Mouse (Mus musculus) cerebellum, adult 8-10 months (tissue): ENCODE results near the gene Phldb1.
A peak's percentile ranks its signal among the peaks of the same experiment; 100 is the strongest.

Experiments
- DNase-seq: peaks from one replicate; pipeline ENCODE4 v3.0.0; 2022

Gene Phldb1

GRCm38 (mm10) chr9:44726431-44727146, 8.4 kb downstream of the Phldb1 start:
- no peak for DNase-seq

GRCm38 (mm10) chr9:44724665-44725064, 10.3 kb downstream of the Phldb1 start:
- DNase-seq = no peak

GRCm38 (mm10) chr9:44724223-44724622, 10.8 kb downstream of the Phldb1 start:
- no peak for DNase-seq

- DNase-seq = no peak
These were observed 11.4 kb downstream of the Phldb1 start for GRCm38 (mm10) chr9:44723521-44724041.

GRCm38 (mm10) chr9:44723008-44723407, 12.0 kb downstream of the Phldb1 start:
- no peak for DNase-seq

DNA sequence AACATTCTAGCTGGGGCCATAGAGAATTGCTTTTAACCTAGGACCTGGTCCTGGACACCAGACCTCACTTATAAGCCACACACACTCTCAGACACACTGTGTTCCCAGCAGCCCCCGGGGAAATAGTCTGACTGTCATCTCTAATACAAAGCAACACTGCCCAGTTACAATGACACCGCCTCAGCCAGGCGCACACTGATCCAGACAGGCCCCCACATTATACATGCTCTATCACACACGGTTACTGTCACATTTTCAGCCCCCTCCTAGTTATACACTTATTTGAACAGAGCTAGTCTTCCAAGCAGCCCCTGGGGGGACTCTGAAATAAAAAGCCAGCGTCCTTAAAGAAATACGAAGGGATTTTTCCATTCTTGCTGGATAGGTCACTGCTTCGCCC, 12.4 kb downstream of the Phldb1 start:
- no peak for DNase-seq

DNA sequence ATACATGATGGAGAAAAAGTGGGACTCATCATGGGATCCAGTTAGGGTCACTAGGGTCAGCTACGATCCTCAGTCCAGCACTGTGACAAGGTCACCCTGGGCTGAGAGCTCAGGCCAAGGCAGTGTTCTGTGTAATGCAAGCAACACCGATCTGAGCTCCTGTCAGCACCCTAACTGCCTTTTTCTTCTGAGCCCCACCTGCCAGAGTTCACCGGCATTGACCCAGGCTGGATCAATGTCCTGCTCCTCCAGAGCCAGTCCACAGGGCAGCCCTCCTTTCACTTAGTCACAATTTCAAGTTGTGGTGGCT, 13.2 kb downstream of the Phldb1 start:
- DNase-seq = no peak

GRCm38 (mm10) chr9:44721154-44721876, 13.7 kb downstream of the Phldb1 start:
- DNase-seq = peak; percentile 93

DNA sequence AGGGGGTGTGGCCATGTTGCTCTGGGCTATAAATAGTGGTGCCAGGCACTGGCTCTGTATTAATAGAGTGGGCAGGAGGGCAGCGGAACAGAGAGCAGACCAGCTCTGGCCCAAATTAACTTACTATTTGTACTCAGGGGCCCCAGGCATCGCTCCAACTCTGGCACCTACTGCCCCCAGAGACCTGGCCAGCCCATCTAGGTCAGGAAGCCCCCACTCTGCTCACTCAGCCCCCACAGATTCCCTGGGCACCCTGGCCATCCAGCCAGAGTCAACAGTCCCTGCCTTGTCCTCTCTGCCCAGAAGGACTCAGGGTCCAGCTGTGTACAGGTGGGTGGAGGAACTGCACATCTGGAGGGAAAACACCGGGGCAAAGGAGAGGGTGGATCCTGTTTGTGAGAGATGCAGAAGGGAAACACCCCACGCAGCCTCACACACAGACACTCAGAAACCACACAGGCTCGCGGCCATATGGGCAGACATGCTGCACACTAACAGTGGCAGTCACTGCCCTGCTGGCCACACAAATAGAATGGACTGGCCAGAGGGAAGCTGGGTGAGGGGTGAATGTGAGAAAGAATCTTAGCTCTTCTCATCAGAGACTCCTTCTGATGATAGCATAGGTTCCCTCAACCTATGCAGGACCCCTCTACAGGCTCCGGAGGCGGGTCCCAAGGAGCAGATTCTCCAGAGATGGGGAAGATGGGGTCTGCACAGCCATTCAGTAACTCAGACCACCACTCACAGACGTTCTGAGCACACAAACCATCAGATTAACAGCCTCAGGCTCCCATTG, 14.4 kb downstream of the Phldb1 start:
- DNase-seq = peak; percentile 65

DNA sequence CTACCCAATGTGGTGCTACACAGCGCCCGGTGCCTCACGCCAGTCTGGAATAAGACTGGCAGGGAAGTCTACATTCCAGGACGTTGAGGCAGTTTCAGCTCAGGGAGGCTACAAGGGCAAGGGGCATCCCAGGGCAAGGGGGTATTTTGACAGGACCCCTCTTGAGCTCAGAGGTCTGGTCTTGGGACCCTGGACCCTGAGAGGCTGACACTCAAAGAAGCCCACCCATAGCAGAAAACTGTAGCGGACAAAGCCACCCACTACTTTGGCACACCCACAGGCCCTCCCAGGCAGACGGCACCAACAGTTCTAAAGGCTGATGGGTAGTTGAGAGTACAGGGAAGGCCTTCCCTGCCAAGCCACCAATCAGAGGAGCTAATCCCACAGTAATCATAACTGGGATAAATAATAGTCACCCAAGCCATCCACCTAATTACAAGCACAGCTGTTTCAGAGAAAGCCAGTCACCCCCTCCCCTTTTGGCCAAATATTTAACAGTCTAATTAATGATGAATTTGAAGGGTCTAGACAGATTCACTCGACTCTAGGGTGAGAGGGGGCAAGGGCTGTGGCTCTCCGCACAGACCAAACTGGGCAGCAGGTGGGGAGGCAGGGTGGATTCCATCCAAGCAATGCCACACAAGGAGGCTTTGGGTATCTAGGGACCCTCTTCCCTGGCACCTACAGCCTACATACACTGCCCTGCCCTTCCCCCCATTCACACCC, 15.2 kb downstream of the Phldb1 start:
- no peak for DNase-seq

GRCm38 (mm10) chr9:44718937-44719631, 15.9 kb downstream of the Phldb1 start:
- peak; percentile 61 for DNase-seq

DNA sequence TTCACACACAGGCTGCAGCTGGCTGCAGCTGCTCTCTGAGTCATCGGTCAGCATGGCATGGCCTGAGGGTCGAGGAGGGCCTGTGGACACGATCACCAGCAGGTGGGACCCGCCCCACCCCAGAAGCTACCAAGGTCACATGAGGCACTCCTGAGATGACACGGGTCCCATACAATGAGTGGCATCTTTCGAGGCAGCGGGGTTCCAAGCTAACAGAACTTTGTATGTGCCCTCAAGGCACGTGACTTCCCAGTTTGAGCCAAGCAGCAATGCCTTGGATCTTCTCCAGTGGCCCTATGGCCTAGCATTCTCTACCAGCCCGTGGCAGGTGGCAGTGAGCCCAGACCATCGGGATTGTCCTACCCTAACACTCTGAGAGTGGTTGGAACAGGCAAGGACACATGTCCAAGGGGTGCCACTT, 17.2 kb downstream of the Phldb1 start:
- DNase-seq = peak; percentile 87

- no peak for DNase-seq
These were observed 17.8 kb downstream of the Phldb1 start for GRCm38 (mm10) chr9:44716997-44717821.

DNA sequence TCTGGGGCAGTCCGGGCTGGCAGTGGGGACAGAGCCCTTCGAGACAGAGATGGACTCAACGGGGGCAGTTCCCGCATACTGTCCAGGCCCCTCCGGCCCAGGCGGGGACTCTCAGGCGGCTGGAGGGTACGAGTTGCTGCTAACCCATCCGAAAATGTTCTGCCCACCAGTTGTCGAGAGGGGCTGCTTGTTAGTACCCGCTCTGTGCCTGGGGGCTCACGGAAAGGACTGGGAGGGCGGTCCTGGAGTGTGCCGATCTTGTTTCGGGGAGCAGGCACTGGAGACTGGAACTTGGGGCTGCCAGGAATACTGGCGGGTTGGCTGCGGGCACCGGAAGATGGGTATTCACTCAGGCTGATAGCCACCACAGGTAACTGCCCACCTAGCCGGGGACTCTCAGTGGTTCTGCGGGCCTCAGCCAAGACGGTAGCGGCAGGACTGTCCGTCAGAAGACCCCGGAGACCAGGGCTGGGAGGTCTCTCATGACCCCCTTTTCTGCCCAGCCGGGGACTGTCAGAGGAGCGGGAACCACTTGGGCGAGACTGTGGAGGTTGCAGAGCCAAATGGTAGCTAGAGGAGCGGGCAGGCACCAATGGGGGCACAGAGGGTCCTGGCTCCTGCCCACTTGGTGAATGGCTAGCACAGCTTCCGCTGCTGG, 19.2 kb downstream of the Phldb1 start:
- no peak for DNase-seq

GRCm38 (mm10) chr9:44715109-44715508, 19.9 kb downstream of the Phldb1 start:
- peak; percentile 66 for DNase-seq

DNA sequence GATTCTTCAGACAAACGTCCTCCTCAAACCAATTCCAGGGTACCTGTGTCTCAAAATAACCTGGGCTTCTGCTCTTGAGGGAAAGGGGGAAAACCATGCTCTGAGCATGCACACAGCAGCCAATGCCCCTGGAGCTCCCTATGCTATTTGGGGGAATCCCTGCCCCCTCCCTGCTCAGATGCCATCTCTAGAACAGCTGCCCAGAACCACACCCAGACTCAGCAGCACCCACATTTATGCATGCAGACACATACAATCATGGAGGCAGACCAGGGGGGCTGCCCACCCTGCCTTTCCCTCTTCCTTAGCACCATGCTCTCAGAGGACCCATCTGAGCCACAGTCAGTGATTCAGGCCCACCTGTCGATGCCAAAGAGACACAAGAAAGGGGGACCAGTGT, 21.4 kb downstream of the Phldb1 start:
- DNase-seq = no peak

DNA sequence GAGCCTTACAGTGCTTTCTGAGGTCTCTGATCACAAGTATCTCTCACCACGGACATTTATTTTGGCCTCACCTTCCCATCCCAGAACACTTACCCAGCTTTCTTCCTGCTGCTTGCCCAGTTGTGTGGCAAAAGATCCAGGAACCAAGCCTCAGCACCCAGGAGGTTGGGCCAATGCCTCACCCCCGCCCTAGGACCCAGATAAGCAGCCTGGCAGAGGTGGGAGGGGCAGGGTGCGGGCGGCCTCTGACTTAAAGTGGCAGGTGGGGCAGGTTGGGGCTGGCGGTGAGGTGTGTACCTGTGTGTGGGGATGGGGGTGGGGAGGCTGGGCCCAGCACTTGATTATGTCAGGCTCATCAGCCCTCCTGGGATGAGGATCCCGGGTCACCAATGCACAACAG, 21.9 kb downstream of the Phldb1 start:
- DNase-seq = no peak

- DNase-seq = no peak
These were observed 23.4 kb downstream of the Phldb1 start for GRCm38 (mm10) chr9:44711602-44712001.

DNA sequence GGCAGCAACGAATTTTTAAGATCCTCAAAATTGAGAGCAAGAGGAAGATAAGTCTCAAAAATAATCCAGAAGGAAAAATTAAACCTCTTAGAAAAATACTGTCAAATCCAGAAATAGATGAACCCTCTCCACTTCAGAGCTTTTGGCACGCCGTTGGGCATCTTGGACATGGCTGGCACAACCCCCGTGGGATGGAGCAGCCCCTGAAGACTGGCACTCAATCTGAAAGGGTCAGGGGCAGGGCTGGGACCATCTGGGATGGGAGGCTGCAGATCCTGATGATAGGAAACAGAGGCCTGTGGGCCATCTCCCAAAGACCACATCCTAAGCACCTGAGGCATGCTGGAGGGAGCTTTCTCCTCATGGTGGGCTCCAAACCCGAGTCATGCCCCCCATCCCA, 24.8 kb downstream of the Phldb1 start:
- DNase-seq = no peak

DNA sequence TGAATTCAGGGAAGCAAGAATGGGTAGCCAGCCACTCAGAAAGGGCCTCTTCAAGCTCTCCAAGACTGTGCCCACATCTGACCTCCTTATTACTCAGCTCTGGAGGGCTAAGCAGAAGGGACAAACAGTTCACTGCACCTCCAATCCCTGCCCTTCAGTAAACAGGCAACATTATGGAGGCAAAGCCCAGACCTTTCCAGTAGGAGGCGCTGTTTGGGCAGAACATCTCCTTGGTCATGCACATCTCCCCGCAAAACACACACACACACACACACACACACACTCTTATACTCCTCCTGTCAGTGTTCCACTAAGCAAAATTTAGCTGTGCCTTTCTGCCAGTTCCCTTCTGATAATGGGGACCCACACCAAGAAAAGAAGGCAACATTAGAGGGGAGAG, 25.4 kb downstream of the Phldb1 start:
- DNase-seq = no peak

DNA sequence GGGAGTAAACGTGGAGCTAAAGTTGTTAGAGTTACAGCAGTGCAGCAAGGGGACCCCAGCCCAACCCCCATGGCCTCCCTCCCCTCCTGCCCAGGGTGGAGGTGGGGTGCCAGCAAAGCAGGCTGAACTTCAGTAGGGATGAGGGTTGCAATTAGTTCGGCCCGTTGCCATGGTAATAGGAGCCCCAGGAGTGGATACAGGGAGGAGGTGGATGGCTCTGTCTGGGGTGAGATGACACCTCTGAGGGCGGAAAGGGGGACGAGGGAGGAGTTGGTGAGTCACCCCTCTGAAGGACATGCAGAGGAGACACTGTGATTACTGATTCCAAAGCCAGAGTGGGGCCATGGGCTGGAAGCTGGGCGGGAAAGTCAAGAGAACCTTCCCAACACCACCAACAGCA, 26.1 kb downstream of the Phldb1 start:
- DNase-seq = no peak
